Mouse (Mus musculus) spleen, postnatal 36 days (tissue): Measurements from ENCODE around the gene Itga7.
A peak's percentile ranks its signal among the peaks of the same experiment; 100 is the strongest.
"Not testable (repeated sequence)": the region's sequence is repeated elsewhere in the genome, so short reads cannot be mapped to it uniquely, and the experiment has no call there.

Experiments used
- DNase-seq, 2 experiments: peaks; one replicate each; pipeline ENCODE4 v3.0.0; 2022; ENCODE audit warnings: low spot score in 2 of 2, mixed read lengths in 1 of 2

Itga7 gene

DNA sequence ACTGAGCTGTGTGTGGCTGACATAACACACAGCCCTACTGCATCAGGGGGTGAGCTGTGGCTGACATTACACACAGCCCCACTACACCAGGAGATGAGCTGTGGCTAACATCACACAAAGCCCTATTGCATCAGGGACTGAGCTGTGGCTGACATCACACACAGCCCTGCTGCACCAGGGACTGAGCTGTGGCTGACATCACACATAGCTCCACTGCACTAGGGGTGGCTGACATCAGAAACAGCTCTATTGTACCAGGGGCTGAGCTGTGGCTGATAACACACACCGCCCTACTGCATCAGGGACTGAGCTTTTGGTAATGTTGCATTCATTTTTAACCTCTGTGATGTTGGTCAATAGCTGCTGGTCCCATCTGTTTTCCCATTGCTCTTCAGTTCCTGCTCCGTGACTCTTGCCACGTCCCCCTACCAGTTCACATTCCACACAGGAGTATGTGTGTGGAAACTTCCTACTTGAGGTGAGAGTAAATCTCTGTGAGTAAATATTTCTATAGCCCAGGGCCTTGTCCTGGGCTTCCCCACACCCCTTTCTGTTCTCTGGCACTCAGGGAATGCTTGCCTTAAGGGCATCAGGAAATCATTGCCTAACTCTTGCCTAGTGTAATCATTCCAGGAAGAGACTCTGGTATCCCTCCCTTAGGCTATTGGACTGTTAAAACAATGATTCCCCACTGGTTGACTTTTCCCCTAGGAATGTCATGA lies 47.2 kb downstream of the Itga7 start:
- no peak for DNase-seq

- DNase-seq, result not testable (repeated sequence)
Observed at GRCm38 (mm10) chr10:128989131-128989530, 55.5 kb downstream of the Itga7 start, which contains the start of gene Olfr9. Olfr9 (plus strand) TSS chr10:128989431.

GRCm38 (mm10) chr10:128990129-128990850 lies 56.7 kb downstream of the Itga7 start:
- not testable (repeated sequence) for DNase-seq

- peak in 1 of 2 experiments; percentile 4 for DNase-seq
Observed at GRCm38 (mm10) chr10:128990994-128991393, 57.4 kb downstream of the Itga7 start.

GRCm38 (mm10) chr10:128995796-128996195 lies 62.2 kb downstream of the Itga7 start:
- DNase-seq, result no peak

DNA sequence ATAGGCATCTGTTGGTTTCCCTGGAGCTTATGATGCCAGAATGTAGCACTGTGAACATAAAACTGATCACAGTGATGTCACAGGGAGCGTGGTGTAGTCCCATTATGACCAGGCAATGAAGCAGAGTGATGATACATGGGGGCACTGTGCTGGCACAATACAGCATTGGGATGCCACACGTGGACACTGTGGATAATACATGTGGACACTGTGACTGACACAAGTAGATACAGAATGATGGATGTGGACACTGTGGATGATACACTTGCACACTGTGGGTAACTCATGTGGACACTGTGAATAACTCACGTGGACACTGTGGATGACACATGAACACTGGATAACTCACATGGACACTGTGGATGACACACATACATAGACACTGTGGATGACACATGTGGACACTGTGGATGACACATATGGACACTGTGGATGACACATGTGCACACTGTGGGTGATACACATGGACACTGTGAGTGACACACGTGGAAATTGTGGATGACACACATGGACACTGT lies 63.0 kb downstream of the Itga7 start:
- DNase-seq, result no peak

GRCm38 (mm10) chr10:129004032-129004920 lies 70.7 kb downstream of the Itga7 start:
- DNase-seq, result no peak
